Mouse (Mus musculus) E14TG2a.4 (cell line): ENCODE data around the gene Get4.
A peak's percentile ranks its signal among the peaks of the same experiment; 100 is the strongest.

Experiments used
- H3K27me3 ChIP-seq: 2 replicates; pipeline ENCODE4 v1.6.1; 2014; ENCODE audit warnings: low read length, control low read depth; ENCODE audit not compliant: insufficient read depth
- H3K36me3 ChIP-seq: 2 replicates; pipeline ENCODE4 v1.6.1; 2014; ENCODE audit warnings: low read length, control low read depth; ENCODE audit not compliant: insufficient read depth
- H3K4me1 ChIP-seq: replicated peaks from 2 replicates; pipeline ENCODE4 v1.6.1; 2014; ENCODE audit warnings: low read depth, low read length, control low read depth
- H3K4me3 ChIP-seq: replicated peaks from 2 replicates; pipeline ENCODE4 v1.5.1; 2014; ENCODE audit warnings: mild to moderate bottlenecking, low read length
- H3K9me3 ChIP-seq: 2 replicates; pipeline ENCODE4 v1.6.1; 2014; ENCODE audit warnings: low read length, control low read depth
- CTCF ChIP-seq: conservative IDR thresholded peaks from 2 replicates; pipeline ENCODE4 v1.5.1; 2014; ENCODE audit warnings: low read length
- NANOG ChIP-seq: IDR thresholded peaks from 2 replicates; pipeline ENCODE4 v1.6.1; 2014; ENCODE audit warnings: borderline replicate concordance, low read length, mixed read lengths
- POU5F1 ChIP-seq: IDR thresholded peaks from 2 replicates; pipeline ENCODE4 v1.6.1; 2014; ENCODE audit warnings: low read length, borderline replicate concordance

The Get4 gene

DNA sequence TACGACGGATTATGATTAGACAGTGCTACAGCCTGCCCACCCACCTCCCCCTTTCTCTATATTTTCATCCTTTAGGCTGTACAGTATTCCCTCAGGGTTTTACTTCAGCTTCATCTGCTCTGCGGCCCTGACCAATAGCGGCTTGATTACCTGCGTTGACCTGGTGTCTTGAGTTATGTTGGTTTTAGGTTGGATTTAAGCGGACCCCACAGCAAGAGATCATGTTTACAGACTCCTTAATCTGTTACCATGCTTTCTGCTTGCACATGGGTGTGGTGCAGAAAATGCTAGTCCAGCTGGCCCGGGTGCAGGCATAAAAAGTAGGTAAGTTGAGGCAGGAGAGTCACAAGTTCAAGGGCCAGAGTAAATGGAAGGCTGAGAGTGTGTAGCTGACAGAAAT is 845 bp upstream of the Get4 start:
- Histone ChIP-seq H3K4me3 (peak overlapping the region; percentile 95), H3K9me3 (no peaks in the 10 kb centered on the region), H3K36me3 (peaks cover 70% of the 10 kb centered on the region), H3K27me3 (no peaks in the 10 kb centered on the region), H3K4me1 (peaks cover 41% of the 10 kb centered on the region)
- TF ChIP-seq NANOG (no peak), POU5F1 (no peak), CTCF (no peak)

DNA sequence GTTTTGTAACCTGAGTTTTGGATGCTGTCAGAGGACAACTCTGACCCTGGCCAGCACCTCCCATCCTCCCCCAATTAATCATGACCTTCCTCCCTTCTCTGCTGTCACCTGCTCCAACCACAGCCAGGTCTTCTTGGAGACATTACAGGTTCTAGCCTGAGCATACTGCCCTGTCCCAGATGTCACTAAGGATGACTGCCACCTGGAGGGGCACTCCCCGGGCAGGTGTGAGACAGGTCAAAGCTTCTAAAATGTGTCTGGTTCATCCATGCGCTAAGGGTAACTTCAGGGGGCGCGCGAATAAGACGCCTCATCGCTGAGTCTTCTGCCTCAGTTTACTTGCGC is 416 bp upstream of the Get4 start:
- H3K4me1 ChIP-seq = peaks cover 46% of the 10 kb centered on the region
- H3K27me3 ChIP-seq = no peaks in the 10 kb centered on the region
- peak overlapping the region; percentile 95 for H3K4me3 ChIP-seq
- no peak for TF ChIP-seq POU5F1
- no peak for TF ChIP-seq NANOG
- no peak for TF ChIP-seq CTCF
- no peaks in the 10 kb centered on the region for H3K9me3 ChIP-seq
- peaks cover 70% of the 10 kb centered on the region for H3K36me3 ChIP-seq

DNA sequence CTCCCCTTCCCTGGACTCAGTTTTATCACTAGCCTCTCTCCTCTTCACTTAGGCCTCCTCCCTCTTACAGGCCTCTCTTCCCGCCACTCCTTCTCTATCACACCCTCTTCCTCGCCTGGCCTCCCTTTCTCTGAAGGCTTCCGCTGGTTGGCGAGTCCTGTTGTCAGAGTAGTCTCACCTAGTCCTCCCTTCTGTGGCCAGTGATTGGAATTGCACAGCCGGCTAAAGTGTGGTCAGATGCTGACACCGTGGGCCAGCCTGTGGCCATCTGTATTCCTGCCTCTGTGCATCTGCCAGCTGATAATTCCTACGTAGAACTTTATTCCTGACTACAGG is 754 bp downstream of the Get4 start:
- H3K27me3 ChIP-seq = no peaks in the 10 kb centered on the region
- peaks cover 69% of the 10 kb centered on the region for H3K36me3 ChIP-seq
- no peaks in the 10 kb centered on the region for H3K9me3 ChIP-seq
- peaks cover 57% of the 10 kb centered on the region for H3K4me1 ChIP-seq
- TF ChIP-seq NANOG (no peak), POU5F1 (no peak), CTCF (no peak)
- peak overlapping the region; percentile 95 for H3K4me3 ChIP-seq

DNA sequence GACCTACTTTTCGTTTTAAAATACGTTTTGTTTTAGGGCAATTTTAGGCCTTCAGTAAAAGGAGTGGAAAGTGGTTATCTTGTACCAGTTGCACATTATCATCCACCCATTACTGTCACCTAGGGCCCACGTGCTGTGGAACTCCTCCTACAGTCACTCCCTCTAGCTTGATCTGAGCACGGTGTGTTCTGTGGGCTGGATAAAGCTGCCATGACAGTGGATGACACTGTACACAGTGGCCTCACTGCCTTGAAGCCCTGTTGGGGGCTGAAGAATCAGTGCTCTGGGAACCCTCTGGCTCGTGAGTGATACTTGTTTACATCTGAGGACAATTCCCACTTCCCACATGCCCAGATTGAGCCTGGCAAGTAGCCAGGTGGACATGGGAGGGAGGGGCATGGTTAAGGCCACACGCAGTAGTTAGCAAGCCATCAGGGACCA is 1.2 kb downstream of the Get4 start:
- H3K4me3 ChIP-seq = peak overlapping the region; percentile 95
- TF ChIP-seq POU5F1 (no peak), CTCF (no peak), NANOG (no peak)
- H3K27me3 ChIP-seq = no peaks in the 10 kb centered on the region
- peaks cover 62% of the 10 kb centered on the region for H3K4me1 ChIP-seq
- H3K36me3 ChIP-seq = peaks cover 66% of the 10 kb centered on the region
- H3K9me3 ChIP-seq = no peaks in the 10 kb centered on the region

DNA sequence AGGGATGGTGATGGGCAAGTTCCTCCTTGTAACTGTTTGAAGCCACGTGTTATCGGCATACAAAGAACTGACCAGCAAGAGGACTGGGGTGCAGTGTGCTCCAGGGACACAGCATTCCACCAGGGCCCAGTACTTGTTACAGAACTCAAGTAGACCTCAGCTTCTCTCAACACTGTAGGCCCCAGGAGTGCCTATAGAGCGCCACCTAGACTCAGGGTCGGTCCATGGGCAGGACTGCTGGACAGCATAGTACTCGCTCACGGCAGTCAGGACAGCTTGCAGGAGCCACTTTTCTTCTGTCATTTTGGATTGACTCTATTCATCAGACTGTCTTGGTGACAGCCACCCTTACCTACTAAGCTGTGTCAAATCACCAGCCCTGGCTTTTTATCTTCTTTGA is 2.8 kb downstream of the Get4 start:
- Histone ChIP-seq H3K4me3 (peak overlapping the region; percentile 37), H3K36me3 (peaks cover 64% of the 10 kb centered on the region), H3K9me3 (no peaks in the 10 kb centered on the region), H3K27me3 (no peaks in the 10 kb centered on the region), H3K4me1 (peaks cover 77% of the 10 kb centered on the region)
- TF ChIP-seq CTCF (no peak; the same call in 1 of the 2 replicates), NANOG (no peak), POU5F1 (no peak)

DNA sequence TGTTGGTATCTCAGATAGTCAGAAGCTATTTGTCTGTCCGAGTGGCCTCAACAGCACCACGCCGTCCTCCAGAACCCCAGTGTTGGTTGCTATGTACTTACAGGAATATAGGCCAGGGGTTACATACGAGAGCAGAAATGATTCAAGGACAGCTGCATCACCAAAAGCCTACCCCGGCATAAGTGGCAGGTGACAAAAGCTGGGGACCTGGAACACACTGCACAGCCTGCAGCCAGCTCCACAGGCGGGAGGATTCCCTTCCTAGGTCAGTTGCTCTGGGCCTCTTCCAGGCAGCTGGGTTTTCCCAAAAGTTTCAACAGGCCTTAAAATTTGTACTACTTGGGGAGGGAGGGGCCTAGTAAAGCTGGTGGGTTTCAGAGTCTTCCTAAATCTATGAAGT is 3.7 kb downstream of the Get4 start:
- H3K4me1 ChIP-seq = peaks cover 86% of the 10 kb centered on the region
- peaks cover 64% of the 10 kb centered on the region for H3K36me3 ChIP-seq
- H3K27me3 ChIP-seq = no peaks in the 10 kb centered on the region
- no peaks in the 10 kb centered on the region for H3K9me3 ChIP-seq
- TF ChIP-seq POU5F1 (no peak), NANOG (no peak), CTCF (no peak)
- H3K4me3 ChIP-seq = peak overlapping the region; percentile 37

DNA sequence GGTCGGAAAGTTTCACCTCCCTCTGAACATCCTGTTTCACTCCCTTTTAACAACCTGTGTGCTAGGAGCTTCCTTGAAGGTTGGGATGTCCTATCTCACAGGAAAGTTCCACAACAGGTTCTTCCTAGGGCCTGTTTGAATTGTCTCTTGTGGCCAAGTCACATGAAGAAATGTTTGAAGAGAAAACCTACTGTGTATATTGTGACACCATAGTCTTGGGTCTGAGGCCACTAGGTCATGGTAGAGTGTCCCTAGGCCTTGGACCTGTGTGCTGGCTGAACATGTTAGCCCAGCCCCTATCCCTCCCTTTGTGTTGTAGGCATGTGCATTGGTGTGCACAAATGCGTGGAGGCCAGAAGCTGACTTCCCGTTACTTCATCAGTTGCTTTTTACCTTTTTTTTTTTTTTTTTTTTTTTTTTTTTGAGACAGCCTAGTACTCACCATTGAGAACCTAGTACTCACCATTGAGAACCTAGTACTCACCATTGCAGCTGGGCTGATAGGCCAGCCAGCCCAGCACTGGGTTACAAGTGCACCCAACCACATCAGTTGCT is 4.2 kb downstream of the Get4 start:
- Histone ChIP-seq H3K9me3 (no peaks in the 10 kb centered on the region), H3K36me3 (peaks cover 66% of the 10 kb centered on the region)
- TF ChIP-seq NANOG (no peak), CTCF (no peak), POU5F1 (no peak)

DNA sequence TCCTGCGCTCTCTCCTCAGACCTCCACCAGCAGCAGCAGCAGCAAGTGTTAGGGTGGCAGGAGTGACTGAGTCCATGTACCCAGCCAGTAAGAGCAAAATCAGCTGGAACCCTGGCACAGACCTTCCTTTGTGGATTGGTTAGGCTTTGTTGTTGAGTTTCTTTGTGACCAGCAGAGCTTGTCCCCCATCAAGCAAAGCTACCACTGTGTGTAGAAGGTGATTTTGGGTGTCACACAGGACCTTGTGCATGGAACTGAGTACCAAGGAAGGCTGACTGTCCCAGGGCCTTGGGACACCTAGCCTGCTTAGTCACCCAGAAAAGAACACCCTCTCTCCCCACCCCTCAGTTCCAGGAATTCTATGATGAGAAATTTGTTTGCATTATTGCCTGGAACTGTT is 5.1 kb downstream of the Get4 start:
- peaks cover 81% of the 10 kb centered on the region for H3K4me1 ChIP-seq
- no peak for TF ChIP-seq NANOG
- no peak for TF ChIP-seq POU5F1
- no peak for TF ChIP-seq CTCF
- H3K4me3 ChIP-seq = no peak overlapping the region
- no peaks in the 10 kb centered on the region for H3K9me3 ChIP-seq
- peaks cover 76% of the 10 kb centered on the region for H3K36me3 ChIP-seq
- no peaks in the 10 kb centered on the region for H3K27me3 ChIP-seq

More for the DNA sequence above, 4.2 kb downstream of the Get4 start:
- peaks cover 82% of the 10 kb centered on the region for H3K4me1 ChIP-seq
- no peak overlapping the region for H3K4me3 ChIP-seq
- no peaks in the 10 kb centered on the region for H3K27me3 ChIP-seq

DNA sequence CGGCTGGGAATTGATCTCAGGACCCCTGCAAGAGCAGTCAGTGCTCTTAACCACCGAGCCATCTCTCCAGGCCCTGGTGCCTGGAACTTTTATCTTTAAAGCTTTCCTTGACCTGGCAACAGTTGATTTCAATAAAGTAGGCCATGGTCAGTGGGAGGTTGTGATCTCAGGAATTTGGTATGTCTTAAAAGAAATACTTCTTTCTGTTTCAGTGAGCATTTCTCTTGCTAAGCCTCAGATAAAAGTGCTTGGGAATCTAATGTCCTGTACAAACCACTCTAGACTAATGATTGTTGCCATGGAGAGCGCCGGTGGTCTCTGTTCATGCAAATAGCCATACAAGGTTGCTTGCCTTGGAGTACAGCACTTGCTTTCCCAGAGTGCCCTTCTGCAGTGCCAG is 5.7 kb downstream of the Get4 start:
- 0 out of 2 replicates have a peak overlapping the region, but pooled peaks have one; percentile 2 for H3K4me3 ChIP-seq
- TF ChIP-seq NANOG (no peak), POU5F1 (no peak), CTCF (no peak)
- H3K27me3 ChIP-seq = no peaks in the 10 kb centered on the region
- peaks cover 82% of the 10 kb centered on the region for H3K4me1 ChIP-seq
- H3K36me3 ChIP-seq = peaks cover 81% of the 10 kb centered on the region
- no peaks in the 10 kb centered on the region for H3K9me3 ChIP-seq
